Mouse (Mus musculus): ENCODE measurements around the gene Tnnt2. TPM values are rescaled to one million over a fixed set of nuclear protein-coding genes. Genes with fewer than 3 reads are reported as not detected.

Gene Tnnt2
- total RNA-seq, 1 experiment from 2014 or later: 1.3 TPM

GRCm38 (mm10) chr1:135899991-135900515, 63.9 kb downstream of the Tnnt2 start:
- DNase-seq: no peak

Other genes starting within 250 kb of the Tnnt2 start
- gene Nav1, start 229.1 kb upstream of the Tnnt2 start, total RNA-seq (2021): 20.6 and 24.8 TPM in 2 replicates
- gene Csrp1, start 116.3 kb upstream of the Tnnt2 start, total RNA-seq (2021): 70.1 and 88.2 TPM in 2 replicates
- 44.9 and 49.5 TPM in 2 replicates for gene Phlda3, start 70.2 kb upstream of the Tnnt2 start, total RNA-seq (2021)
- 0.34 TPM in 1 of 2 replicates, not detected in the other for gene Tnni1, start 56.9 kb upstream of the Tnnt2 start, total RNA-seq (2021)
- 0.45 TPM in 1 of 2 replicates, not detected in the other for gene Lad1, start 17.8 kb upstream of the Tnnt2 start, total RNA-seq (2021)
- not detected in 2 replicates for gene Pkp1, start 82.9 kb downstream of the Tnnt2 start, total RNA-seq (2021)
- 0.08 TPM in 1 of 2 replicates, not detected in the other for gene Igfn1, start 170.0 kb downstream of the Tnnt2 start, total RNA-seq (2021)
- 33.9 and 35.7 TPM in 2 replicates for gene Tmem9, start 171.8 kb downstream of the Tnnt2 start, total RNA-seq (2021)
- not detected in 2 replicates for gene Ascl5, start 214.4 kb downstream of the Tnnt2 start, total RNA-seq (2021)
- 0.26 and 0.30 TPM in 2 replicates for gene Cacna1s, start 216.4 kb downstream of the Tnnt2 start, total RNA-seq (2021)